Mouse (Mus musculus) heart, embryonic 12.5 days (tissue): ENCODE results near the gene Mtf2. TPM values are rescaled to one million over a fixed set of nuclear protein-coding genes. Genes with fewer than 3 reads are reported as not detected.
"Not testable (repeated sequence)": the region's sequence is repeated elsewhere in the genome, so short reads cannot be mapped to it uniquely, and the experiment has no call there.

Source experiments
- ATAC-seq: fragments of 200-750 bp; cut with Nextera tagmentation; 2 replicates; pipeline ENCODE4 v1.8.0; 2017; ENCODE audit warnings: moderate TSS enrichment, moderate library complexity; ENCODE audit not compliant: insufficient number of reproducible peaks, low FRiP score
- H3K27ac ChIP-seq: fragments of 300-500 bp; sonication (generic); 2 replicates; pipeline ENCODE4 v1.5.1; 2016; ENCODE audit warnings: mild to moderate bottlenecking, moderate library complexity; ENCODE audit not compliant: poor library complexity, severe bottlenecking
- H3K27me3 ChIP-seq: fragments of 300-500 bp; sonication (generic); replicated peaks from 2 replicates; pipeline ENCODE4 v1.6.1; 2016; ENCODE audit warnings: mild to moderate bottlenecking, moderate library complexity
- H3K36me3 ChIP-seq: fragments of 300-500 bp; sonication (generic); 2 replicates; pipeline ENCODE4 v1.6.1; 2016; ENCODE audit warnings: mild to moderate bottlenecking, moderate library complexity
- H3K4me1 ChIP-seq: fragments of 300-500 bp; sonication (generic); replicated peaks from 2 replicates; pipeline ENCODE4 v1.6.1; 2016; ENCODE audit warnings: mild to moderate bottlenecking
- H3K4me2 ChIP-seq: fragments of 300-500 bp; sonication (generic); 2 replicates; pipeline ENCODE4 v1.6.1; 2016; ENCODE audit warnings: mild to moderate bottlenecking, moderate library complexity
- H3K4me3 ChIP-seq: fragments of 300-500 bp; sonication (generic); 2 replicates; pipeline ENCODE4 v1.5.1; 2016; ENCODE audit warnings: mild to moderate bottlenecking
- H3K9ac ChIP-seq: fragments of 300-500 bp; sonication (generic); 2 replicates; pipeline ENCODE4 v1.6.1; 2016; ENCODE audit warnings: mild to moderate bottlenecking, moderate library complexity
- H3K9me3 ChIP-seq: fragments of 300-500 bp; sonication (generic); replicated peaks from 2 replicates; pipeline ENCODE4 v1.6.1; 2016; ENCODE audit warnings: mild to moderate bottlenecking, moderate library complexity
- WGBS: fragments of 180-500 bp; shearing (Covaris S2); methylation state at CpG from one replicate; pipeline ENCODE4 v1.1.7; 2016; 5-methylcytosine and 5-hydroxymethylcytosine counted together
- polyA plus RNA-seq: library from polyadenylated mRNA; unstranded; fragments of >200 nt; fragmentation: Nextera tagmentation; extraction: Ambion mirVana; gene quantifications from 2 replicates; pipeline ENCODE4 v1.2.1, GENCODE M21; 2016

Mtf2 gene
- polyA plus RNA-seq, 1 experiment from 2014 or later, result 73.9 TPM

DNA sequence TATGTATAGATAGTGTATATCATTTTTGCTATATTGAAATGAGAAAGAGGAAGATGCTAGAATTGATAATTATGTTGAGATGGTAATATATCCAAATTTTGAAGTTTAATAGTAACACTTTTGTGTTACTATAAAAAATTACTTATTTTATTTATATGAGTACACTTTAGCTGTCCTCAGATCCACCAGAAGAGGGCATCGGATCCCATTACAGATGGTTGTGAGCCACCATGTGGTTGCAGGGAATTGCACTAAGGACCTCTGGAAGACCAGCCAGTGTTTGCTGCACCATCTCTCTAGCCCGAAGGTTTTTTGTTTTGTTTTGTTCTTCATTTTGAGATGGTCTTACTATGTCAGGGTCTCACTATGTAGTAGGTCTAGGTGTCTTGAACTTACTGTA is 20.0 kb downstream of the Mtf2 start:
- Histone ChIP-seq H3K27ac (no peak overlapping the region), H3K4me3 (no peak overlapping the region), H3K36me3 (peaks cover 55% of the 10 kb centered on the region), H3K27me3 (no peaks in the 10 kb centered on the region), H3K9ac (no peak overlapping the region), H3K4me1 (no peaks in the 10 kb centered on the region), H3K9me3 (no peaks in the 10 kb centered on the region), H3K4me2 (no peak overlapping the region)
- no peak for ATAC-seq
- WGBS, result 93% methylated on average over 2 of the region's 2 CpGs

DNA sequence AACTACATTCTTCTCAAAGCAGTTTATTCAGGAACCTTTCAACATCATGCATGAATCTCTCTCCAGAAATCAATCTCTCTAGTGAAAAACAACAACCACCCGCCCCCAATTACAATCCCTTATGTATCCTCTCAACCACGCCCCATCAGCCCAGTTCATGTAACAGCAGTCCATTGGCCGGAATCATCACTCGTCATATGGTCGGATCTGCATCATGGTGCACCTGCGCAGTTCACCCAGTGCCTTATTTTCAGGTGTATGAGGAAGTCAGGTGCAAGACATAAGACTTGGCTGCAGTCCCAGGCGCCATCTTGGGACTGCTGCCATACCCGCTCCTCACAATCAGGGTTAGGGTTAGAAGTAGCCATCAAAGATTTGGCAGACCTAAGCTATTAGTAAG is 27.3 kb downstream of the Mtf2 start:
- H3K9ac ChIP-seq, H3K4me2 ChIP-seq, ATAC-seq, H3K4me3 ChIP-seq, H3K27me3 ChIP-seq, H3K4me1 ChIP-seq, H3K27ac ChIP-seq, H3K9me3 ChIP-seq: not testable (repeated sequence)
- H3K36me3 ChIP-seq, result peaks cover 60% of the 10 kb centered on the region
- 96% methylated on average over 8 of the region's 8 CpGs for WGBS

GRCm38 (mm10) chr5:108097676-108098075 is 32.2 kb downstream of the Mtf2 start:
- Histone ChIP-seq H3K9ac (no peak overlapping the region), H3K27me3 (no peaks in the 10 kb centered on the region), H3K4me1 (no peaks in the 10 kb centered on the region), H3K9me3 (no peaks in the 10 kb centered on the region), H3K4me2 (no peak overlapping the region), H3K36me3 (peaks cover 46% of the 10 kb centered on the region), H3K27ac (no peak overlapping the region), H3K4me3 (no peak overlapping the region)
- 92% methylated on average over 3 of the region's 3 CpGs for WGBS
- no peak for ATAC-seq

GRCm38 (mm10) chr5:108100196-108100595 is 34.7 kb downstream of the Mtf2 start:
- no peak for ATAC-seq
- Histone ChIP-seq H3K9me3 (no peaks in the 10 kb centered on the region), H3K9ac (no peak overlapping the region), H3K27me3 (no peaks in the 10 kb centered on the region), H3K27ac (no peak overlapping the region), H3K36me3 (peaks cover 46% of the 10 kb centered on the region), H3K4me2 (no peak overlapping the region), H3K4me1 (no peaks in the 10 kb centered on the region), H3K4me3 (no peak overlapping the region)

GRCm38 (mm10) chr5:108104306-108104705 is 38.8 kb downstream of the Mtf2 start:
- 83% methylated on average over 5 of the region's 5 CpGs for WGBS
- no peak for ATAC-seq
- peaks cover 41% of the 10 kb centered on the region for H3K36me3 ChIP-seq

DNA sequence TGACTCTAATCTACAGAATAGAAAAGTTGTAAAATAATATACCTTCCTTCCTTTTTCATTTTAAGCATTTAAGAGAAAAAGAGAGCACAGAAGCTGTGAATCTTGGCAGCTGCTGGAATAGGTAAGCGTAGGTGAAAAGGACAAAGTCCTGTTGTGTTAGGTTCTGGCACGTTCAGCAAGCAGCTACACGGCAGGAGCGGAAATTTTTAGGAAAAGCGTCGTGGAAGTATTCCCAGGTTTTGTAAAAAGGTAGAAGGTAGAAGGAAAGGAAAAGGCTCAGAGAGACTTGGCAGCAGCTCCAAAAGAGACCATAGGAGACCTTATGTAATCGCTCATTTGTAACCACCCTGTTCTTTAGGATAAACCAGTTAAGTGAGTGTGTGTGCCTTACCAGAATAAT is 43.9 kb downstream of the Mtf2 start:
- Histone ChIP-seq H3K4me1 (no peaks in the 10 kb centered on the region), H3K4me3 (no peak overlapping the region), H3K36me3 (peaks cover 28% of the 10 kb centered on the region), H3K27me3 (no peaks in the 10 kb centered on the region), H3K4me2 (no peak overlapping the region), H3K9ac (no peak overlapping the region), H3K27ac (no peak overlapping the region), H3K9me3 (no peaks in the 10 kb centered on the region)
- WGBS, result 94% methylated on average over 7 of the region's 7 CpGs
- no peak for ATAC-seq

More at GRCm38 (mm10) chr5:108104306-108104705, 38.8 kb downstream of the Mtf2 start:
- Histone ChIP-seq H3K9me3 (no peaks in the 10 kb centered on the region), H3K9ac (no peak overlapping the region), H3K4me2 (no peak overlapping the region), H3K27me3 (no peaks in the 10 kb centered on the region), H3K4me1 (no peaks in the 10 kb centered on the region), H3K4me3 (no peak overlapping the region), H3K27ac (no peak overlapping the region)

DNA sequence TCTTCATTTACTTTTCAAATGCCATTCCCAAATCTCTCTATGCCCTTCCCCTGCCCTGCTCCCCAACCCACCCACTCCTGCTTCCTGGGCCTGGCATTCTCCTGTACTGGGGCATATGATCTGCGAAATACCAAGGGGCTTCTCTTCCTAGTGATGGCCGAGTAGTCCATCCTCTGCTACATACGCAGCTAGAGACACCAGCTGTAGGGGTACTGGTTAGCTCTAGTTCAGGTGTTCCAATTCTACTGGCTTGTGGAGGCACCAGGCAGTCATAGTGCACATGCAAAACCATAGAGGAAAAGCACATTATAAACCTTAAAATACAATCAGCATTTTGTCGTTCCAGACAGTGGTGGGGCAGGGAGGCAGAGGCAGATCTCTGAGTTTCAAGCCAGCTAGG is 52.2 kb downstream of the Mtf2 start:
- ATAC-seq, result no peak
- no peak overlapping the region for H3K27ac ChIP-seq
- whole genome bisulfite sequencing, result 92% methylated on average over 4 of the region's 4 CpGs
- no peak overlapping the region for H3K4me2 ChIP-seq
- H3K4me1 ChIP-seq, result no peaks in the 10 kb centered on the region
- no peaks in the 10 kb centered on the region for H3K27me3 ChIP-seq
- peaks cover 13% of the 10 kb centered on the region for H3K36me3 ChIP-seq
- no peaks in the 10 kb centered on the region for H3K9me3 ChIP-seq
- H3K4me3 ChIP-seq, result no peak overlapping the region
- H3K9ac ChIP-seq, result no peak overlapping the region

- Histone ChIP-seq H3K4me2 (no peak overlapping the region), H3K9me3 (no peaks in the 10 kb centered on the region), H3K36me3 (peaks cover 16% of the 10 kb centered on the region), H3K27me3 (no peaks in the 10 kb centered on the region), H3K4me1 (no peaks in the 10 kb centered on the region), H3K4me3 (no peak overlapping the region), H3K9ac (no peak overlapping the region), H3K27ac (no peak overlapping the region)
- WGBS, result 76% methylated on average over 9 of the region's 9 CpGs
- no peak for ATAC-seq
Observed at GRCm38 (mm10) chr5:108120221-108120900, 54.9 kb downstream of the Mtf2 start.

GRCm38 (mm10) chr5:108131849-108132440 is 66.5 kb downstream of the Mtf2 start:
- peak overlapping the region; percentile 87 for H3K4me3 ChIP-seq
- no peaks in the 10 kb centered on the region for H3K27me3 ChIP-seq
- H3K4me1 ChIP-seq, result peaks cover 7% of the 10 kb centered on the region; the same call in 1 of the 2 replicates
- peak overlapping the region; percentile 87 for H3K9ac ChIP-seq
- H3K27ac ChIP-seq, result peak overlapping the region; percentile 83
- under 1% methylated on average over 32 of the region's 32 CpGs for WGBS
- peak; percentile 54 for ATAC-seq
- H3K4me2 ChIP-seq, result peak overlapping the region; percentile 88
- peaks cover 11% of the 10 kb centered on the region for H3K36me3 ChIP-seq
- no peaks in the 10 kb centered on the region for H3K9me3 ChIP-seq

DNA sequence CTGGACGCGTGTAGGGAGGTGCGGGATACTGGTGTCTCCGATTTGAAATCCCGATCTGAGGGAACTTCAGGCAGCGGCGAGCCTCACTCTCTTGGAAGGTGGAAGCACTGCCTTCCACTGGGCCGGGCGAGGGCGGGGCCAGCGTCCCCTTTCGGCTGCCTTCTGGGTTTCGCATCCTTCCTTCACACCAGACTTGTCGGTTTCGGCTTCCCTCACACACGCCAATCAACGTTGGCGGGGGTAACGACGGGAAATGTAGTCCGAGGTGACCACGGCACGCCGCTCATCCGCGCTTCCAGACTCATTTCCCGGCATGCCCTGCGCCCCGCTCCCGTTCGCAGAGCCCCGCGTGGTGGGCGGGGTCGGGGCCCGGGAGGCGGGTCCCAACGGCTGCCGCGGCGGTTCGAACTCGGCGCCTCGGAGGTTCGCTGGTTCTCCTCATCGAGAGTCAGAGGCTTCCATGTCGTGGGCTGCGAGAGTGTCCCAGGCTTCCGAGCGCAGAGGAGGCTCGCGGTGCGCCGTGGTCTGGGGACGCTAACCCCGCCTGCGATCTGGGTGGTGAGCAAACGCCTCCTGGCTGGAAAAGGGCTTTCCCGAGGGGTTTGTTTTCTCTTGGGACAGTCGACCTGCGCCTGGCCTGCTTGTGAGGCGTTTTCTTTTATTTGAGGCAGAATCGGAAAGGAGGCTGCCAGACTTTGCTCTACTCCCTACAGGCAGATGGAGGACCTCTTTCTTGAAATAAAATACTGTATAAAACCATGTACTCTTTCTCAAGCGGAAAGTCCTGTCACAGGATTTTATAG is 67.2 kb downstream of the Mtf2 start, which contains the start of the genes Tmed5 and Ccdc18:
Gene Tmed5 (minus strand): TSS at position 180 of the 803 bp plus-strand sequence.
Gene Ccdc18 (plus strand): TSS at position 435 of the 803 bp plus-strand sequence.
- peak; percentile 98 for ATAC-seq
- under 1% methylated on average over 65 of the region's 65 CpGs for whole genome bisulfite sequencing

GRCm38 (mm10) chr5:108152592-108152991 is 87.1 kb downstream of the Mtf2 start:
- Histone ChIP-seq H3K4me1 (no peaks in the 10 kb centered on the region), H3K27ac (no peak overlapping the region), H3K9ac (no peak overlapping the region), H3K27me3 (no peaks in the 10 kb centered on the region), H3K4me3 (no peak overlapping the region), H3K36me3 (no peaks in the 10 kb centered on the region), H3K9me3 (no peaks in the 10 kb centered on the region), H3K4me2 (no peak overlapping the region)
- ATAC-seq, result no peak
- WGBS, result 83% methylated on average over 1 of the region's 1 CpGs

More for the DNA sequence above, 67.2 kb downstream of the Mtf2 start, which contains the start of the genes Tmed5 and Ccdc18:
- Histone ChIP-seq H3K9ac (peak within 1 kb of the TSS; percentile 87), H3K4me3 (peak within 1 kb of the TSS; percentile 87), H3K36me3 (peaks cover 9% of the 10 kb centered on the region), H3K9me3 (no peaks in the 10 kb centered on the region), H3K27ac (peak within 1 kb of the TSS; percentile 83), H3K4me1 (peaks cover 7% of the 10 kb centered on the region; the same call in 1 of the 2 replicates), H3K27me3 (no peaks in the 10 kb centered on the region), H3K4me2 (peak within 1 kb of the TSS; percentile 88)
